ENCODE assay signal across 41 mouse cellular contexts in genomic region chr6:72263679-72264265, GRCm38 (mm10). TPM values are rescaled to one million over a fixed set of nuclear protein-coding genes. Genes with fewer than 3 reads are reported as not detected.
DNase-seq lines count a peak whose midpoint lies in the region; ATAC-seq lines count a peak whose summit lies in the region.
"Had no signal": no experiment of that assay in that cellular context is flagged by ENCODE, and none has a peak within 500 bp of the region (broad histone marks: within the 10 kb centered on the region; RNA-seq: fewer than 3 reads in every experiment).

No protein-coding gene starts in this region.

- H3K9me3 ChIP-seq in heart, embryonic 12.5 days (replicated peaks), result no peaks in the 10 kb centered on the region
- H3K9me3 ChIP-seq in heart, embryonic 16.5 days (replicated peaks; ENCODE audit: control insufficient read depth, low read length), result no peaks in the 10 kb centered on the region
- no peaks in the 10 kb centered on the region for H3K9me3 ChIP-seq in forebrain, embryonic 15.5 days
- H3K9me3 ChIP-seq: embryonic facial prominence, embryonic 10.5 days; embryonic facial prominence, embryonic 15.5 days; forebrain, embryonic 12.5 days; hindbrain, embryonic 13.5 days; limb, embryonic 12.5 days; liver, embryonic 12.5 days; midbrain, embryonic 13.5 days; neural tube, embryonic 15.5 days had no signal

- no peaks in the 10 kb centered on the region for H3K27me3 ChIP-seq in heart, embryonic 12.5 days (replicated peaks)
- H3K27me3 ChIP-seq in heart, embryonic 16.5 days (ENCODE audit: control insufficient read depth, insufficient read depth, low read length), result no peaks in the 10 kb centered on the region
- H3K27me3 ChIP-seq in forebrain, embryonic 15.5 days, result no peaks in the 10 kb centered on the region

- H3K36me3 ChIP-seq in heart, embryonic 12.5 days, result no peaks in the 10 kb centered on the region
- no peaks in the 10 kb centered on the region for H3K36me3 ChIP-seq in heart, embryonic 16.5 days (ENCODE audit: control insufficient read depth, insufficient read depth)
- H3K36me3 ChIP-seq in forebrain, embryonic 15.5 days, result no peaks in the 10 kb centered on the region
- H3K36me3 ChIP-seq: embryonic facial prominence, embryonic 10.5 days; embryonic facial prominence, embryonic 15.5 days; forebrain, embryonic 12.5 days; hindbrain, embryonic 13.5 days; limb, embryonic 12.5 days; liver, embryonic 12.5 days; midbrain, embryonic 13.5 days; neural tube, embryonic 15.5 days had no signal

- 35% methylated on average over 5 of the region's 5 CpGs for whole genome bisulfite sequencing in heart, embryonic 12.5 days
- WGBS in heart, embryonic 16.5 days, result 23% methylated on average over 5 of the region's 5 CpGs
- 62% methylated on average over 5 of the region's 5 CpGs for WGBS in forebrain, embryonic 15.5 days

- peak; percentile 49 for DNase-seq in gastrocnemius, adult 18-20 months (ENCODE audit: low spot score)
- DNase-seq in gastrocnemius, postnatal 36 days, result no peak
- DNase-seq in heart, adult 8-10 months (ENCODE audit: low spot score), result no peak
- DNase-seq in skeletal muscle tissue, adult 2 months (ENCODE audit: low read depth, low spot score), result peak; percentile 51
- no peak for DNase-seq in spleen, postnatal 10 days (ENCODE audit: low spot score in 2 of 2)
- DNase-seq: adrenal gland, adult 8-10 months; cerebellum, adult 2 months; cerebellum, postnatal 14 days; kidney, adult 9 months; kidney, postnatal 10 days; layer of hippocampus, adult 9-11 months; liver, postnatal 0 days; lung, postnatal 4 days; retina, postnatal 1 day; right cerebral cortex, postnatal 14 days; thymus, adult 18-20 months; thymus, postnatal 36 days had no signal

- no peak for ATAC-seq in heart, embryonic 12.5 days (ENCODE audit: insufficient number of reproducible peaks, low FRiP score)
- ATAC-seq in heart, embryonic 16.5 days (replicated peaks; ENCODE audit: extremely low read depth, insufficient read depth, low FRiP score), result peak; percentile 66; the same call in 1 of the 2 replicates
- ATAC-seq in forebrain, embryonic 15.5 days (replicated peaks), result no peak
- ATAC-seq: activated CD4-positive, CD25-positive, alpha-beta regulatory T cell, adult 4 months; intestine, postnatal 0 days; liver, embryonic 12.5 days; liver, postnatal 0 days; lung, postnatal 0 days; midbrain, embryonic 13.5 days had no signal

- peaks cover 27% of the 10 kb centered on the region for H3K4me1 ChIP-seq in heart, embryonic 12.5 days (replicated peaks)
- peaks cover 17% of the 10 kb centered on the region for H3K4me1 ChIP-seq in heart, embryonic 16.5 days (ENCODE audit: control insufficient read depth, insufficient read depth, low read length)
- H3K4me1 ChIP-seq in forebrain, embryonic 15.5 days, result 0 out of 2 replicates have a peak, but pooled peaks cover 2% of the 10 kb centered on the region
- H3K4me1 ChIP-seq: forebrain, embryonic 12.5 days had no signal

- intact Hi-C loops in gastrocnemius, postnatal 36 days (cut with DNase I), result loop anchor here (10.0 kb wide), 1 partner anchor 169 kb away; the partner anchor contains the start of gene St3gal5

- H3K4me3 ChIP-seq in heart, embryonic 12.5 days, result no peak overlapping the region
- no peak overlapping the region for H3K4me3 ChIP-seq in heart, embryonic 16.5 days (ENCODE audit: low read length)
- H3K4me3 ChIP-seq in forebrain, embryonic 15.5 days, result no peak overlapping the region
- H3K4me3 ChIP-seq: embryonic facial prominence, embryonic 10.5 days; embryonic facial prominence, embryonic 15.5 days; forebrain, embryonic 12.5 days; hindbrain, embryonic 13.5 days; limb, embryonic 12.5 days; liver, embryonic 12.5 days; midbrain, embryonic 13.5 days; neural tube, embryonic 15.5 days had no signal

- peak overlapping the region; percentile 37; the same call in 1 of the 2 replicates for H3K27ac ChIP-seq in heart, embryonic 12.5 days (ENCODE audit: poor library complexity, severe bottlenecking)
- peak overlapping the region; percentile 85 for H3K27ac ChIP-seq in heart, embryonic 16.5 days (ENCODE audit: low read length)
- H3K27ac ChIP-seq in forebrain, embryonic 15.5 days (replicated peaks), result no peak overlapping the region
- H3K27ac ChIP-seq: embryonic facial prominence, embryonic 10.5 days; embryonic facial prominence, embryonic 15.5 days; forebrain, embryonic 12.5 days; hindbrain, embryonic 13.5 days; limb, embryonic 12.5 days; liver, embryonic 12.5 days; midbrain, embryonic 13.5 days; neural tube, embryonic 15.5 days; stomach, postnatal 0 days had no signal

- no peak overlapping the region for H3K9ac ChIP-seq in heart, embryonic 12.5 days
- no peak overlapping the region; the same call in 1 of the 2 replicates for H3K9ac ChIP-seq in heart, embryonic 16.5 days (ENCODE audit: low read length)
- H3K9ac ChIP-seq in forebrain, embryonic 15.5 days (replicated peaks), result no peak overlapping the region
- H3K9ac ChIP-seq: embryonic facial prominence, embryonic 15.5 days; forebrain, embryonic 12.5 days; hindbrain, embryonic 13.5 days; limb, embryonic 12.5 days; liver, embryonic 12.5 days; liver, postnatal 0 days; midbrain, embryonic 13.5 days; neural tube, embryonic 15.5 days had no signal

- no peak overlapping the region for H3K4me2 ChIP-seq in heart, embryonic 12.5 days
- peak overlapping the region; percentile 19; the same call in 1 of the 2 replicates for H3K4me2 ChIP-seq in heart, embryonic 16.5 days (ENCODE audit: low read depth, low read length)
- no peak overlapping the region for H3K4me2 ChIP-seq in forebrain, embryonic 15.5 days (replicated peaks)
- H3K4me2 ChIP-seq: embryonic facial prominence, embryonic 15.5 days; forebrain, embryonic 12.5 days; hindbrain, embryonic 13.5 days; limb, embryonic 12.5 days; liver, embryonic 12.5 days; midbrain, embryonic 13.5 days; neural tube, embryonic 15.5 days had no signal

RNA-seq across cellular contexts. Expression of gene Atoh8, which starts 28.4 kb away (rescaled TPM):
- total RNA-seq in gastrocnemius, adult 18-20 months (2021), result 1 to 10 TPM; 4.3 to 6.3 TPM
- total RNA-seq in gastrocnemius, postnatal 36 days (2021), result 1 to 10 TPM; 5.2 to 5.7 TPM
- polyA plus RNA-seq in heart, embryonic 12.5 days (2016; fragmentation: Nextera tagmentation; extraction: Ambion mirVana), result 14.1 and 14.9 TPM in 2 replicates
- total RNA-seq in heart, adult 8-10 months (2022), result 10 to 100 TPM in 2 of 4 experiments, 1 to 10 TPM in 2; 9.6 to 10.9 (median 10.1) TPM
- polyA plus RNA-seq in heart, embryonic 16.5 days (2015; fragmentation: Nextera tagmentation; extraction: Ambion mirVana), result 14.5 and 17.0 TPM in 2 replicates
- polyA plus RNA-seq in forebrain, embryonic 15.5 days (2015; fragmentation: Nextera tagmentation; extraction: Ambion mirVana), result 2.7 and 3.6 TPM in 2 replicates
- total RNA-seq: megakaryocyte-erythroid progenitor cell, adult 5-6 weeks had no signal
- polyA plus RNA-seq: activated CD4-positive, CD25-positive, alpha-beta regulatory T cell, adult 4 months had no signal

RNA-seq across cellular contexts. Expression of gene Sftpb, which starts 40.6 kb away (rescaled TPM):
- total RNA-seq in gastrocnemius, adult 18-20 months (2021), result not detected
- total RNA-seq in gastrocnemius, postnatal 36 days (2021), result not detected
- polyA plus RNA-seq in heart, embryonic 12.5 days (2016; fragmentation: Nextera tagmentation; extraction: Ambion mirVana), result not detected in 2 replicates
- total RNA-seq in heart, adult 8-10 months (2022), result under 1 TPM in 1 of 4 experiments, not detected in 3; 0.23 TPM
- 2.9 and 27.8 TPM in 2 replicates for polyA plus RNA-seq in heart, embryonic 16.5 days (2015; fragmentation: Nextera tagmentation; extraction: Ambion mirVana)
- 0.15 TPM in 1 of 2 replicates, not detected in the other for polyA plus RNA-seq in forebrain, embryonic 15.5 days (2015; fragmentation: Nextera tagmentation; extraction: Ambion mirVana)
- total RNA-seq: adrenal gland, adult 8-10 months; adrenal gland, postnatal 4 days; CH12.LX; ES-E14; heart, postnatal 36 days; left cerebral cortex, adult 18-20 months; left cerebral cortex, postnatal 25 days; megakaryocyte-erythroid progenitor cell, adult 5-6 weeks had no signal
- polyA plus RNA-seq: activated CD4-positive, CD25-positive, alpha-beta regulatory T cell, adult 4 months; C2C12; cerebellum, adult 2 months; cortical plate, adult 2 months; embryonic facial prominence, embryonic 10.5 days; embryonic facial prominence, embryonic 15.5 days; forebrain, embryonic 12.5 days; limb, embryonic 12.5 days; liver, embryonic 12.5 days; midbrain, embryonic 13.5 days; stomach, postnatal 0 days had no signal

Comparison
In these comparisons a context has a peak if more than half of its experiments do, and no peak if none do; other contexts are left out.
1. DNase-seq: peak in gastrocnemius, adult 18-20 months (single experiment) and skeletal muscle tissue, adult 2 months (single experiment); none in gastrocnemius, postnatal 36 days (0 of 2), heart, adult 8-10 months (single experiment) and spleen, postnatal 10 days (0 of 2).